Mouse (Mus musculus) neural tube, embryonic 12.5 days (tissue): ENCODE measurements around the gene Aldh1l1. TPM values are rescaled to one million over a fixed set of nuclear protein-coding genes. Genes with fewer than 3 reads are reported as not detected.
"Not testable (repeated sequence)": the region's sequence is repeated elsewhere in the genome, so short reads cannot be mapped to it uniquely, and the experiment has no call there.

Source experiments
- ATAC-seq: fragments of 200-750 bp; cut with Nextera tagmentation; 2 replicates; pipeline ENCODE4 v1.8.0; 2017; ENCODE audit warnings: low read depth, mild to moderate bottlenecking, moderate TSS enrichment, moderate library complexity; ENCODE audit not compliant: low FRiP score
- H3K27ac ChIP-seq: fragments of 300-500 bp; sonication (generic); 2 replicates; pipeline ENCODE4 v1.5.1; 2016
- H3K27me3 ChIP-seq: fragments of 300-500 bp; sonication (generic); replicated peaks from 2 replicates; pipeline ENCODE4 v1.6.1; 2016; ENCODE audit warnings: mild to moderate bottlenecking
- H3K36me3 ChIP-seq: fragments of 300-500 bp; sonication (generic); 2 replicates; pipeline ENCODE4 v1.6.1; 2016; ENCODE audit warnings: mild to moderate bottlenecking
- H3K4me1 ChIP-seq: fragments of 300-500 bp; sonication (generic); 2 replicates; pipeline ENCODE4 v1.6.1; 2016
- H3K4me2 ChIP-seq: fragments of 300-500 bp; sonication (generic); replicated peaks from 2 replicates; pipeline ENCODE4 v1.6.1; 2016; ENCODE audit warnings: mild to moderate bottlenecking
- H3K4me3 ChIP-seq: fragments of 300-500 bp; sonication (generic); 2 replicates; pipeline ENCODE4 v1.5.1; 2016
- H3K9ac ChIP-seq: fragments of 300-500 bp; sonication (generic); 2 replicates; pipeline ENCODE4 v1.6.1; 2016; ENCODE audit warnings: mild to moderate bottlenecking
- H3K9me3 ChIP-seq: fragments of 300-500 bp; sonication (generic); 2 replicates; pipeline ENCODE4 v1.6.1; 2016; ENCODE audit warnings: mild to moderate bottlenecking
- WGBS: fragments of 180-500 bp; shearing (Covaris S2); methylation state at CpG from one replicate; pipeline ENCODE4 v1.1.7; 2016; 5-methylcytosine and 5-hydroxymethylcytosine counted together
- polyA plus RNA-seq: library from polyadenylated mRNA; unstranded; fragments of >200 nt; fragmentation: Nextera tagmentation; extraction: Ambion mirVana; gene quantifications from 2 replicates; pipeline ENCODE4 v1.2.1, GENCODE M21; 2016

Aldh1l1 gene
- polyA plus RNA-seq, 1 experiment from 2014 or later = 9.5 TPM

- Histone ChIP-seq H3K27me3 (no peaks in the 10 kb centered on the region), H3K27ac (no peak overlapping the region), H3K9ac (no peak overlapping the region), H3K4me1 (peaks cover 3% of the 10 kb centered on the region; the same call in 1 of the 2 replicates), H3K9me3 (no peaks in the 10 kb centered on the region), H3K4me2 (no peak overlapping the region), H3K36me3 (no peaks in the 10 kb centered on the region), H3K4me3 (no peak overlapping the region)
- ATAC-seq = no peak
- WGBS = 74% methylated on average over 6 of the region's 6 CpGs
These were observed 135.3 kb downstream of the Aldh1l1 start for GRCm38 (mm10) chr6:90621584-90621890.

- no peak overlapping the region for H3K9ac ChIP-seq
- 50% methylated on average over 11 of the region's 11 CpGs for WGBS
- H3K27ac ChIP-seq = no peak overlapping the region; the same call in 1 of the 2 replicates
- H3K36me3 ChIP-seq = no peaks in the 10 kb centered on the region
- H3K4me2 ChIP-seq = no peak overlapping the region
- no peak overlapping the region for H3K4me3 ChIP-seq
- no peaks in the 10 kb centered on the region for H3K9me3 ChIP-seq
- H3K27me3 ChIP-seq = no peaks in the 10 kb centered on the region
- ATAC-seq = no peak
- peaks cover 3% of the 10 kb centered on the region; the same call in 1 of the 2 replicates for H3K4me1 ChIP-seq
These were observed 136.7 kb downstream of the Aldh1l1 start for GRCm38 (mm10) chr6:90622758-90623455.

GRCm38 (mm10) chr6:90623456-90623836 is 137.2 kb downstream of the Aldh1l1 start:
- 91% methylated on average over 5 of the region's 5 CpGs for WGBS
- no peaks in the 10 kb centered on the region for H3K27me3 ChIP-seq
- no peak for ATAC-seq
- no peak overlapping the region for H3K9ac ChIP-seq
- no peak overlapping the region for H3K4me3 ChIP-seq
- peaks cover 3% of the 10 kb centered on the region; the same call in 1 of the 2 replicates for H3K4me1 ChIP-seq
- H3K9me3 ChIP-seq = no peaks in the 10 kb centered on the region
- H3K27ac ChIP-seq = no peak overlapping the region
- H3K4me2 ChIP-seq = no peak overlapping the region
- no peaks in the 10 kb centered on the region for H3K36me3 ChIP-seq

GRCm38 (mm10) chr6:90624184-90624583 is 138.0 kb downstream of the Aldh1l1 start:
- H3K27ac ChIP-seq = no peak overlapping the region
- H3K9ac ChIP-seq = no peak overlapping the region
- H3K4me2 ChIP-seq = no peak overlapping the region
- H3K36me3 ChIP-seq = no peaks in the 10 kb centered on the region
- ATAC-seq = no peak
- H3K4me1 ChIP-seq = peaks cover 3% of the 10 kb centered on the region; the same call in 1 of the 2 replicates
- no peaks in the 10 kb centered on the region for H3K27me3 ChIP-seq
- no peak overlapping the region for H3K4me3 ChIP-seq
- 90% methylated on average over 6 of the region's 6 CpGs for WGBS
- H3K9me3 ChIP-seq = no peaks in the 10 kb centered on the region

GRCm38 (mm10) chr6:90624733-90625132 is 138.5 kb downstream of the Aldh1l1 start:
- no peak for ATAC-seq
- 68% methylated on average over 11 of the region's 11 CpGs for WGBS
- Histone ChIP-seq H3K27me3 (no peaks in the 10 kb centered on the region), H3K9ac (no peak overlapping the region), H3K9me3 (no peaks in the 10 kb centered on the region), H3K4me1 (peaks cover 3% of the 10 kb centered on the region; the same call in 1 of the 2 replicates), H3K4me3 (no peak overlapping the region), H3K36me3 (no peaks in the 10 kb centered on the region), H3K4me2 (no peak overlapping the region), H3K27ac (no peak overlapping the region)

- no peak overlapping the region for H3K4me2 ChIP-seq
- H3K27me3 ChIP-seq = no peaks in the 10 kb centered on the region
- no peaks in the 10 kb centered on the region for H3K9me3 ChIP-seq
- 73% methylated on average over 7 of the region's 7 CpGs for WGBS
- H3K4me1 ChIP-seq = peaks cover 3% of the 10 kb centered on the region; the same call in 1 of the 2 replicates
- no peaks in the 10 kb centered on the region for H3K36me3 ChIP-seq
- no peak overlapping the region for H3K4me3 ChIP-seq
- no peak for ATAC-seq
- no peak overlapping the region for H3K27ac ChIP-seq
- H3K9ac ChIP-seq = no peak overlapping the region
These were observed 139.2 kb downstream of the Aldh1l1 start for GRCm38 (mm10) chr6:90625207-90625994.

- H3K9ac ChIP-seq = no peak overlapping the region
- WGBS = 88% methylated on average over 4 of the region's 4 CpGs
- no peak overlapping the region for H3K4me3 ChIP-seq
- H3K27ac ChIP-seq = no peak overlapping the region
- H3K27me3 ChIP-seq = no peaks in the 10 kb centered on the region
- H3K36me3 ChIP-seq = no peaks in the 10 kb centered on the region
- H3K4me2 ChIP-seq = no peak overlapping the region
- no peak for ATAC-seq
- H3K4me1 ChIP-seq = peaks cover 3% of the 10 kb centered on the region; the same call in 1 of the 2 replicates
- H3K9me3 ChIP-seq = no peaks in the 10 kb centered on the region
These were observed 141.3 kb downstream of the Aldh1l1 start for GRCm38 (mm10) chr6:90627556-90627955.

GRCm38 (mm10) chr6:90629506-90629905 is 143.3 kb downstream of the Aldh1l1 start:
- ATAC-seq = no peak
- Histone ChIP-seq H3K9ac (no peak overlapping the region), H3K4me2 (no peak overlapping the region), H3K27ac (no peak overlapping the region), H3K4me3 (no peak overlapping the region), H3K36me3 (no peaks in the 10 kb centered on the region), H3K27me3 (no peaks in the 10 kb centered on the region), H3K4me1 (no peaks in the 10 kb centered on the region), H3K9me3 (no peaks in the 10 kb centered on the region)
- WGBS = 91% methylated on average over 6 of the region's 6 CpGs

GRCm38 (mm10) chr6:90630427-90630826 is 144.2 kb downstream of the Aldh1l1 start:
- H3K27me3 ChIP-seq = no peaks in the 10 kb centered on the region
- ATAC-seq = no peak
- no peaks in the 10 kb centered on the region for H3K9me3 ChIP-seq
- no peak overlapping the region for H3K4me3 ChIP-seq
- 92% methylated on average over 7 of the region's 7 CpGs for WGBS
- no peaks in the 10 kb centered on the region for H3K4me1 ChIP-seq
- H3K9ac ChIP-seq = no peak overlapping the region
- no peak overlapping the region for H3K4me2 ChIP-seq
- no peak overlapping the region for H3K27ac ChIP-seq
- H3K36me3 ChIP-seq = no peaks in the 10 kb centered on the region

- H3K9me3 ChIP-seq, H3K4me2 ChIP-seq, H3K4me1 ChIP-seq, ATAC-seq, H3K27me3 ChIP-seq, H3K4me3 ChIP-seq, H3K36me3 ChIP-seq, H3K27ac ChIP-seq, H3K9ac ChIP-seq: not testable (repeated sequence)
- 63% methylated on average over 3 of the region's 3 CpGs for WGBS
These were observed 146.3 kb downstream of the Aldh1l1 start for GRCm38 (mm10) chr6:90632526-90632925.

GRCm38 (mm10) chr6:90635081-90635480 is 148.9 kb downstream of the Aldh1l1 start:
- H3K27me3 ChIP-seq = no peaks in the 10 kb centered on the region
- no peak overlapping the region for H3K9ac ChIP-seq
- H3K9me3 ChIP-seq = no peaks in the 10 kb centered on the region
- H3K4me2 ChIP-seq = no peak overlapping the region
- no peak for ATAC-seq
- WGBS = 38% methylated on average over 4 of the region's 4 CpGs
- no peak overlapping the region for H3K27ac ChIP-seq
- no peak overlapping the region for H3K4me3 ChIP-seq
- no peaks in the 10 kb centered on the region for H3K36me3 ChIP-seq
- no peaks in the 10 kb centered on the region for H3K4me1 ChIP-seq

GRCm38 (mm10) chr6:90635611-90636010 is 149.4 kb downstream of the Aldh1l1 start:
- no peak overlapping the region for H3K4me3 ChIP-seq
- ATAC-seq = no peak
- no peaks in the 10 kb centered on the region for H3K36me3 ChIP-seq
- H3K4me1 ChIP-seq = no peaks in the 10 kb centered on the region
- H3K27me3 ChIP-seq = no peaks in the 10 kb centered on the region
- H3K27ac ChIP-seq = no peak overlapping the region
- WGBS = 65% methylated on average over 3 of the region's 3 CpGs
- H3K9me3 ChIP-seq = no peaks in the 10 kb centered on the region
- H3K9ac ChIP-seq = no peak overlapping the region
- H3K4me2 ChIP-seq = no peak overlapping the region
